Mouse (Mus musculus) pancreas, adult 10 weeks (tissue): ENCODE results near the gene Prkar2b. TPM values are rescaled to one million over a fixed set of nuclear protein-coding genes. Genes with fewer than 3 reads are reported as not detected.

Experiments
- polyA plus RNA-seq: library from polyadenylated mRNA; stranded (reverse); fragments of 350-450 nt; fragmentation: Illumina TruSeq; extraction: RNeasy Lipid Tissue Mini Kit (QIAGEN cat#74804); gene quantifications from one replicate; pipeline ENCODE4 v1.2.3, GENCODE M21; 2015; ENCODE audit warnings: low read depth, low replicate concordance; ENCODE audit not compliant: insufficient read depth

Prkar2b gene
- polyA plus RNA-seq: 3.5 TPM

DNA sequence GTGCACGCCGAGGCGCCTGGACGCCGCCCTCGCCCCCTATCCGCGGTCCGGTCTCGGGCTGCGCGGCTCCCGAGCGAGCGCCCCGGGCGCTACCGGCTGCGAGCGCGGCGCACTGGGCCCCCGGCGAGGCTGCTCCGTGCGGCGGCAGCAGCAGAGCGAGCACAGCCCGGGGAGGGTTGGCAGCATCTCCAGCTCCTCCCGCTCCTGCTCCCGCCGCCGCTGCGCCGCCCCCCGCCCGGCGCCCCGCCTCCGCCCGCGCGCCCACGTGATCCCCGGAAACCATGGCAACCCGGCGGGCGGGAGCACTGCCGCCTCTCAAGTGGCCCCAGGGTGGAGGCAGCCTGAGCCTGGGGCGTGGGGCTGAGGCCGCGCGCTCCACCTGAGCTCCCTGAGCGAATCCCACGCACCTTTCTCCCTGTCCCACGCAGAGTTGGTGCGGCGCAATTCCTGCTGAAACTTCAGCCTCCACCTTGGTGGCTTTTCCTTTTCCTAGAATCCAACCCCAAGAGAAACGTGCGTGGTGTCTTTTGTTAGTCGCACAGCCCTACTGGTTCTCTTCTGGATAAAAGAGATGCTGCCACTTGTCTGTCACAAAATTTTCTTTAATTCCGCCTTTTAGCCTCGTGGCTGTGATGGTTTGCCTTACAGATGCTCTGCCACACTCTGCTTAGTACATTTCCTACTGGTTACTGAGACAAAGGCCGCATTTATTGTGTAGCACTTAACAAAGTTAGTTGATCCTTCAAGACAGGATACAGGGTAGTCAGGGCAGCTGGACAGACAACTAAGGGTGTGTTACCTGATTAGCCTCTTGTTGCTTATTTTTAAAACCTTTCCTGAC, at the start of gene Prkar2b:
Gene Prkar2b, minus strand, starts transcription at position 207 of the 841 bp plus-strand sequence.

DNA sequence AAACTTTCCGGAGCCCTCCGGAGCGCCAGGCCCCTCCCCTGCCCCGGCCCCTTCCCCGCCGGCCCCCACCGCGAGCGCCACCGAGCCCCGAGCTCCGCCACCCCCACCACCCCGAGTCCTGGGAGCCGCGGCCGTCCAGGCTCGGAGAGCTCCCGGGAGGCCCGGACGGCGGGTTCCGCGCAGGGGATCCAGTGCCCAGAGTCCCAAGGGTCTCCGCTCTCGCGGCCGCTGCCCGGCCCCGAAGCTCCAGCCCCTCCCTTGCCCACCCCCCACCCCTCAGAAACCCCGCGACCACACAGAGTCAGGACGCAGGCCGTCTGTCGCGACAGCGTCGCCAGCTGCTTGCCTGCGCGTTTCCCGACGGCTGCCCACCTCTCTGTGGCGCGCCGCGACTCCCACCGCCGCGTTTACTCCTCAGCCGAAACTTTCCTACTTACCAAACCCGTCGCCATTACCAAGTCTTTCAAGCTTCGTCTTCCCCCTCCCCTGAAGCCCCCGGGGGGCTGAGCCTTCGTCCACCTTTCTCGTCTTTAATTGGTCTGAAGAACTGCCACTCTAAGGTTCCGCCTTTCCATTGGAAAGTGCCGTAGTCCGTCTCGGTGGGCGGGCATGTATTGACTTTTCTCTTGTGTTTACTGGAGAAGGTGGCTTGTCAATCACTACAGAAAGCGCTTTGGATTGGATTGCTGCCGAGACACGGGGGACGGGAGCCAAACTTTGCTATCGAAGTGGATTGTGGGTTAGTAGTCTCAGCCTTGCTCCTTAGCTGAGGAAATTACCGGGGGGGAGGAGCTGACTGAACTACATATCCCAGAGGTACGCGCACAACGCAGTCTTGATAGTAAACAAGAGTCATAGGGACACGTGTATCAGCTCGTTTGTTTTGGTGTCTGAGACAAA, 111.1 kb downstream of the Prkar2b start, which contains the start of gene Hbp1:
Gene Hbp1, minus strand, starts transcription at position 777 of the 900 bp plus-strand sequence.

Other genes starting within 250 kb of the Prkar2b start
- 13.4 TPM for gene Hbp1, start 110.8 kb downstream of the Prkar2b start, polyA plus RNA-seq
- gene Pik3cg, start 147.4 kb upstream of the Prkar2b start, polyA plus RNA-seq: 0.66 TPM